Mouse (Mus musculus): Measurements from ENCODE around the gene Plekhh1. TPM values are rescaled to one million over a fixed set of nuclear protein-coding genes. Genes with fewer than 3 reads are reported as not detected.

Gene Plekhh1
- polyA plus RNA-seq, 1 experiment from 2014 or later: 6.5 TPM

DNA sequence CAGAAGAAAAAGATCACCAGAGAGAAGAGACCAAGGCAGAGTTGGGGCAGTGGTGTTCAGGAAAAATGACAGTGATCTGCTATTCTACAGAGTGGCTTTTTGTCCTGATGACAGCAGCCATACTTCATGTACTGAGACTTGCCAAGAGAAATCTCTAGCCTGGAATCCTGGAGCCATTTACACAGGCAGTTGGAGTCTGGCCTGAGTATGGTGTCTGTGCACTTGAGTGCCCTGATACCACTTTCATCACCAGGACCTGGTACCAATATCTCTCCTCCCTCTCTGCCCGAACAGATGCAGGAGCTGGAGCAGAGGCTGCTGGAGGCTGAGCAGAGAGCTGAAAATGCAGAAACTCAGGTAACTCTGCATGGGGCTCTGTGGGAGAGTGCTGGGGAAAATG lies 19.9 kb downstream of the Plekhh1 start:
- no peaks in the 10 kb centered on the region for H3K4me1 ChIP-seq (ENCODE audit: insufficient read depth, low read length)
- peaks cover 19% of the 10 kb centered on the region for H3K36me3 ChIP-seq (ENCODE audit: insufficient read depth, low read length)
- H3K9me3 ChIP-seq (ENCODE audit: low read length): no peaks in the 10 kb centered on the region
- 93% methylated on average over 1 of the region's 1 CpGs for WGBS
- no peak for ATAC-seq (ENCODE audit: low FRiP score, low TSS enrichment)
- H3K27me3 ChIP-seq (ENCODE audit: insufficient read depth, low read length): no peaks in the 10 kb centered on the region
- no peak overlapping the region for H3K9ac ChIP-seq (replicated peaks; ENCODE audit: low read length)
- H3K27ac ChIP-seq (ENCODE audit: low read length): no peak overlapping the region
- H3K4me2 ChIP-seq (replicated peaks; ENCODE audit: low read depth, low read length): no peak overlapping the region
- H3K4me3 ChIP-seq (ENCODE audit: low read length): no peak overlapping the region

DNA sequence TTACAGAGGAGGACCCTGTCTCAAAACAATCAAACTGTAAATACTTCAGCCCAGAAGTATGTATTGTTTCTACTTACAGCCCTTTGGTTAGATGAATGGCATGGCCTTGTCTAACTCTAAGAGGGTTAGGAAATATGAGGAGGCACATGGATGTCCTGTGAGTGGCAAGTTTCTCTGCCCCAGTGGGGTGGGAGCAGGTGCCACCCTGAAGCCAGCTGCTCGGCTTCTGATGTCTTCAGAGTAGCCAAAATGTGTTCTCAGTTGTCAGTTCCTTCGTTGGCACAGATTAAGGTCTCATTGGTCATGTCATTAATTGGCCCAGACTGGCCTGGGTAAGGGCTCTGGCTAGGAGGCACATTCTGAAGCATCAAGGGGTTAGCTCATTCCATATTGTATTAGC lies 20.8 kb downstream of the Plekhh1 start:
- no peak overlapping the region for H3K9ac ChIP-seq (replicated peaks; ENCODE audit: low read length)
- H3K9me3 ChIP-seq (ENCODE audit: low read length): no peaks in the 10 kb centered on the region
- no peaks in the 10 kb centered on the region for H3K4me1 ChIP-seq (ENCODE audit: insufficient read depth, low read length)
- no peak overlapping the region for H3K4me3 ChIP-seq (ENCODE audit: low read length)
- no peak overlapping the region for H3K27ac ChIP-seq (ENCODE audit: low read length)
- WGBS: 71% methylated on average over 2 of the region's 2 CpGs
- no peak overlapping the region for H3K4me2 ChIP-seq (replicated peaks; ENCODE audit: low read depth, low read length)
- no peak for ATAC-seq (ENCODE audit: low FRiP score, low TSS enrichment)
- peaks cover 20% of the 10 kb centered on the region for H3K36me3 ChIP-seq (ENCODE audit: insufficient read depth, low read length)
- H3K27me3 ChIP-seq (ENCODE audit: insufficient read depth, low read length): no peaks in the 10 kb centered on the region

DNA sequence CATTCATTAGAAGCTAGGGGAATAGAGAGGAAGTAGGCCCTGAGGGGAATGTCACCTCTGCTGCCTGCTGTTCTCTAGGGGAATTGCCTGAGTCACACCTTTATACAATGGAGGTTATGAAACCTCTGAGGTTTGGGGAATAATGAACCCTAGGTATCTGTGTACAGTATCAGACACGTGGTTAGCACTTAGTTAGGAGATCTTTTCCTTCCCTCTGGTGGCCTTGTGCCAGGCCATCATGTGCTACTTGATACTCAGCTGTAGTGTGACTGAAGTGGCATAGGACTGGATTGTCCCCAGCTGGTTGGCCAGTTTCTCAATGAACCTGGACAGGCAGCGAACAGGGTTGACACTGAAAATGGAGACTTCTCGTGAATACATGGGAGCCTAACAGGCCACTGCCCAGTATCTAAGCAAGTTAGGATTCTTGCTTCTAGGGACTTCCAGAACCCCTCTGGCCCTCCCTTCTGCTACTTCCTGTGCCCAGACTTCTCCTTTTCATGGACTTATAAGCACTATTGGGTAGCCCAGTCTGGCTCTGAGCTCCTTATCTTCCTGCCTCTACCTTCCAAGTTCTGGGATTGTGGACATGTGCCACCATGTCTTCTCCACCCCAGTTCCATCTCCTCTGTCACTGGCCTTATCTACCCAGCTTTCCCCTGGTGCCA lies 21.7 kb downstream of the Plekhh1 start:
- Histone ChIP-seq H3K9me3 (ENCODE audit: low read length) (no peaks in the 10 kb centered on the region), H3K36me3 (ENCODE audit: insufficient read depth, low read length) (peaks cover 15% of the 10 kb centered on the region), H3K27me3 (ENCODE audit: insufficient read depth, low read length) (no peaks in the 10 kb centered on the region), H3K9ac (replicated peaks; ENCODE audit: low read length) (no peak overlapping the region), H3K4me3 (ENCODE audit: low read length) (no peak overlapping the region), H3K4me1 (ENCODE audit: insufficient read depth, low read length) (no peaks in the 10 kb centered on the region), H3K4me2 (replicated peaks; ENCODE audit: low read depth, low read length) (no peak overlapping the region), H3K27ac (ENCODE audit: low read length) (no peak overlapping the region)
- no peak for ATAC-seq (ENCODE audit: low FRiP score, low TSS enrichment)
- 77% methylated on average over 3 of the region's 3 CpGs for WGBS

DNA sequence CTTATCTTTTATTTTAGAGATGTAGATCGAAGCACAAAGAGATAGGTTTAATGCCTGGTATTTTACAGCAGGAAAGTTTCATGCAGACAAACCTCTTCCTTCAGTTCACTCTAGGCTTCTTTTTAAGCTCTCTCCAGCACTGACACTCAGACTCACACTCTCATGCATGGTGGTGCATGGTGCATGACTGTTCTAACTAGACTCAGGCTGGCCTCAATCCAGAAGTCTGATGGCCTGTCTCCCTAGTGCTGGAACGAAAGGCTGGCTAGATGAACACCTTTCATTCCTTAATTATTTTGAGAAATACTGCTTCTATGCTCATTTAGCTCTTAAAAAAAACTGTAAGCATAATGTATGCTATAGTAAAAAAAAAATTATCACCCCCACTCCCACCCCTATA lies 23.1 kb downstream of the Plekhh1 start:
- H3K4me2 ChIP-seq (replicated peaks; ENCODE audit: low read depth, low read length): no peak overlapping the region
- H3K27ac ChIP-seq (ENCODE audit: low read length): no peak overlapping the region
- no peaks in the 10 kb centered on the region for H3K27me3 ChIP-seq (ENCODE audit: insufficient read depth, low read length)
- H3K9me3 ChIP-seq (ENCODE audit: low read length): no peaks in the 10 kb centered on the region
- 81% methylated on average over 2 of the region's 2 CpGs for WGBS
- no peak for ATAC-seq (ENCODE audit: low FRiP score, low TSS enrichment)
- H3K4me3 ChIP-seq (ENCODE audit: low read length): no peak overlapping the region
- H3K36me3 ChIP-seq (ENCODE audit: insufficient read depth, low read length): peaks cover 13% of the 10 kb centered on the region
- no peak overlapping the region for H3K9ac ChIP-seq (replicated peaks; ENCODE audit: low read length)
- no peaks in the 10 kb centered on the region for H3K4me1 ChIP-seq (ENCODE audit: insufficient read depth, low read length)

DNA sequence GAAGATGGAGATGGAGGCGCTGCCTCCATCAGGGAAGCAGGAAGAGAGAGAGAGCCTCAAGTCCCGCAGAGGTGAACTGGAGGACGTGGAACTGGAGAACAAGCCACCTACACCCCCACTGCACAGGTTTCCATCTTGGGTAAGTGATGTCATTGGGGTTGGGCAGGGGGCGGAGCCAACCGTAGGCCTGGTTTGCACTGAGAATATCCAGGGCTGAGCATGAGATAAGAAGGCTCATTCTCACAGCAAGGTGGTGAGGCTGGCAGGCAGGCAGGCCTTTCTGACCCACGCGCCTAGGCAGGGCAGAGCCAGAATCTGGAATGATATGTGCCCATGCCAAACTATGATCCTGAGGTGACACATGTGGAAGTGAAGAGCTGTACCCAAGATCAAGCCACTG lies 26.3 kb downstream of the Plekhh1 start:
- Histone ChIP-seq H3K4me2 (replicated peaks; ENCODE audit: low read depth, low read length) (no peak overlapping the region), H3K27ac (ENCODE audit: low read length) (no peak overlapping the region), H3K4me3 (ENCODE audit: low read length) (no peak overlapping the region), H3K27me3 (ENCODE audit: insufficient read depth, low read length) (no peaks in the 10 kb centered on the region), H3K9me3 (ENCODE audit: low read length) (no peaks in the 10 kb centered on the region), H3K36me3 (ENCODE audit: insufficient read depth, low read length) (peaks cover 13% of the 10 kb centered on the region), H3K4me1 (ENCODE audit: insufficient read depth, low read length) (no peaks in the 10 kb centered on the region), H3K9ac (replicated peaks; ENCODE audit: low read length) (no peak overlapping the region)
- 88% methylated on average over 7 of the region's 7 CpGs for WGBS
- ATAC-seq (ENCODE audit: low FRiP score, low TSS enrichment): no peak

DNA sequence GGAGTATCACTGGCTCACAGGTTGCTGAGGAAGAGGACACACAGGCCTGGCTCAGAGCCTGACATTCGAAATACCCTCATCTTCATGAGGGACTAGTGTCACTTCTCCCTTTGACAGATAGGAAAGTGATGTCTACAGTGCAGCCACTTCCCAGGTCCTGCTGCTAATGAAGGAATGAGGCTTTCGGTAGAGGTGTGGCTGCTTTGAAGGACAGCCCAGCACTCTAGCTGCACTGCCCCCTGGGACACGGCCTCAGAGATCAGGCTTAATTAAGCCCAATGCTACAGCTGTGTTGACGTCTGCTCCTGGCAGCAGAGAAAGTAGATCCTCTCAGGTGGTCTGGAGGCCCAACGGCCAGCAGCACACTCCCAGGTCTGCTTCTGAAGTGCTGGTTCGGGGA lies 30.6 kb downstream of the Plekhh1 start:
- H3K9me3 ChIP-seq (ENCODE audit: low read length): no peaks in the 10 kb centered on the region
- H3K36me3 ChIP-seq (ENCODE audit: insufficient read depth, low read length): peaks cover 4% of the 10 kb centered on the region; the same call in 1 of the 2 replicates
- H3K4me1 ChIP-seq (ENCODE audit: insufficient read depth, low read length): no peaks in the 10 kb centered on the region
- H3K27ac ChIP-seq (ENCODE audit: low read length): no peak overlapping the region
- no peak overlapping the region for H3K9ac ChIP-seq (replicated peaks; ENCODE audit: low read length)
- WGBS: 86% methylated on average over 6 of the region's 6 CpGs
- ATAC-seq (ENCODE audit: low FRiP score, low TSS enrichment): no peak
- H3K4me3 ChIP-seq (ENCODE audit: low read length): no peak overlapping the region
- no peaks in the 10 kb centered on the region for H3K27me3 ChIP-seq (ENCODE audit: insufficient read depth, low read length)
- H3K4me2 ChIP-seq (replicated peaks; ENCODE audit: low read depth, low read length): no peak overlapping the region

DNA sequence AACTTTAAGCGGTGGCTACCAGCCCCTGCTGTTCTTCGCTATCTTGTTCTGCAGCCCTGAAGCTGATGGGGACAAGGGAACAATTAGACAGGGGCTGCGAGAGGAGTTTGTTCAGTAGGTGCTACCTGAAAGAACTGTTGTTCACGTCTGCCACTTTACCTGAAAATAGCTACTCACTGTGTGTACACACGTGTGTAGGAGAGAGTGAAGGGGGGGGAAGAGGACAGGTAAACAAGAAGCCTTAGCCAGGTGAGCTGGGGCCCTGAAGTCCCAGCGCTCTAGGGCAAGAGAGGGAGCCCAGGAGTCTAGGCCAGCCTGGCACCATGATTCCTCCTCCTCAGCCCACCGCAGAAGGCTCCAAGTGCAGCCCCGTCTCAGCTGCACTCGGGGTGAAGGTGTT lies 31.2 kb downstream of the Plekhh1 start:
- 94% methylated on average over 9 of the region's 9 CpGs for WGBS
- Histone ChIP-seq H3K27ac (ENCODE audit: low read length) (no peak overlapping the region), H3K9ac (replicated peaks; ENCODE audit: low read length) (no peak overlapping the region), H3K4me1 (ENCODE audit: insufficient read depth, low read length) (no peaks in the 10 kb centered on the region), H3K27me3 (ENCODE audit: insufficient read depth, low read length) (no peaks in the 10 kb centered on the region), H3K36me3 (ENCODE audit: insufficient read depth, low read length) (no peaks in the 10 kb centered on the region), H3K9me3 (ENCODE audit: low read length) (no peaks in the 10 kb centered on the region), H3K4me2 (replicated peaks; ENCODE audit: low read depth, low read length) (no peak overlapping the region), H3K4me3 (ENCODE audit: low read length) (no peak overlapping the region)
- ATAC-seq (ENCODE audit: low FRiP score, low TSS enrichment): no peak

DNA sequence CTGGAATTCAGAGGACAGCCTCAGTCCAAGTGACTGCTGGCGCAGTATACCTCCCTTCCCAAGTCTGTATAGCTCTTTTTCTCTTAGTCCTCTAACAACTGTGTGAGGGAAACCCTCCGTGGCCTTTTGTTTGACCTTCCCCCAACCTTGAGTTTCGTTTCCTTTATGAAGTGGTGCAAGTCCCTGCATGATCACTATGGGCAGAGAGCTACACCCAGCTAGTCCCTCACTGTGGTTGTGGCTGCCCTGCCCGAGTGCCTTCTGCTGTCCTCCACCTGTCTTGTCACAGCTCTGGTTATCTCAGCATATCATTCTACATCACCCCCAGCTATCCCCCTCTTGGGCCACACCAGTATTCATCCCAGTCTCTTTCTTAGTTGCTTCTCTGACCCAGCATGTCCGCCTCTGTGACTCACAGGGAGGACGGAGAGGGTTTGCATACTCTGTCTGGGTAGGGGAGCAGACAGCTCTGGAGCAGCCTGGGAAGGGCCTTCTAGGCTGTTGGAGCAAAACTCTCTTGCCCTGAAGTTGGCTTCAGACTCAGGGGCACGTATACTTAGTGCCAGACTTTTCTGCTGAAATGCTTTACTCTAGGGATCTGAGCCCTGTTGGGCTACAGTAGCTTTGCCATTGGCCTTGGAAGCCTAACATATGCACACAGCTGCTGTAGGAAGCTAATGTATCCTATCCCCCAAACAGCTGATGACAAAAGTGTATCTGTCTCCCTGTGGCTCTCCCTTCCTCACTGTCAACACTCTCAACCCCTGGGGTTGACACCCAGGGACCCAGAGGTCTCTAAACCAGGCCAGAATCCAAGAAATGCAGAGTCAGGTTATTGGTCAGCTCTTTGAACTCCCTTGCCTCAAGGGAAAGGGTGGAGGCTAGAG lies 32.0 kb downstream of the Plekhh1 start:
- H3K4me1 ChIP-seq (ENCODE audit: insufficient read depth, low read length): no peaks in the 10 kb centered on the region
- no peaks in the 10 kb centered on the region for H3K27me3 ChIP-seq (ENCODE audit: insufficient read depth, low read length)
- no peak overlapping the region for H3K27ac ChIP-seq (ENCODE audit: low read length)
- no peak for ATAC-seq (ENCODE audit: low FRiP score, low TSS enrichment)
- no peaks in the 10 kb centered on the region for H3K36me3 ChIP-seq (ENCODE audit: insufficient read depth, low read length)
- H3K4me3 ChIP-seq (ENCODE audit: low read length): no peak overlapping the region
- no peak overlapping the region; the same call in 1 of the 2 replicates for H3K9ac ChIP-seq (replicated peaks; ENCODE audit: low read length)
- no peaks in the 10 kb centered on the region for H3K9me3 ChIP-seq (ENCODE audit: low read length)
- no peak overlapping the region for H3K4me2 ChIP-seq (replicated peaks; ENCODE audit: low read depth, low read length)
- WGBS: 78% methylated on average over 7 of the region's 7 CpGs

DNA sequence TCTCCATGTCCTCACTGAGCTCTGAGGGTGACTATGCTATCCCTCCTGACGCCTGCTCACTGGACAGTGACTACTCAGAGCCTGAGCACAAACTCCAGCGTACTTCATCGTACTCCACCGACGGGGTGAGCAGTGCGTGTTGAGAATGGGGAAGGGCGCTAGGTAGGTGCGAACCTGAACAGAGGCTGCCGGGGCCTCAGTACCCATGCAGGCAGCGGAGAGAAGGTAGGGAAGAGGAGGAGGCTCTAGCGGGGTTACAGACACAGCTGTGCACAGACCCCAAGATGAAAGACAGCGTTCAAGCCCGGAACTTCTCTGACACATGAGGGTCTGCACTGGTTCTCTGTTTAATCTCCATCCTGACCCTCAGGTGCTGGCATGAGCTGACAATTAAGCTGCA lies 35.5 kb downstream of the Plekhh1 start:
- no peak overlapping the region for H3K4me3 ChIP-seq (ENCODE audit: low read length)
- H3K4me2 ChIP-seq (replicated peaks; ENCODE audit: low read depth, low read length): no peak overlapping the region
- H3K27ac ChIP-seq (ENCODE audit: low read length): no peak overlapping the region
- WGBS: 89% methylated on average over 13 of the region's 13 CpGs
- no peaks in the 10 kb centered on the region for H3K36me3 ChIP-seq (ENCODE audit: insufficient read depth, low read length)
- no peaks in the 10 kb centered on the region for H3K9me3 ChIP-seq (ENCODE audit: low read length)
- H3K9ac ChIP-seq (replicated peaks; ENCODE audit: low read length): no peak overlapping the region
- H3K27me3 ChIP-seq (ENCODE audit: insufficient read depth, low read length): no peaks in the 10 kb centered on the region
- no peaks in the 10 kb centered on the region for H3K4me1 ChIP-seq (ENCODE audit: insufficient read depth, low read length)
- no peak for ATAC-seq (ENCODE audit: low FRiP score, low TSS enrichment)

DNA sequence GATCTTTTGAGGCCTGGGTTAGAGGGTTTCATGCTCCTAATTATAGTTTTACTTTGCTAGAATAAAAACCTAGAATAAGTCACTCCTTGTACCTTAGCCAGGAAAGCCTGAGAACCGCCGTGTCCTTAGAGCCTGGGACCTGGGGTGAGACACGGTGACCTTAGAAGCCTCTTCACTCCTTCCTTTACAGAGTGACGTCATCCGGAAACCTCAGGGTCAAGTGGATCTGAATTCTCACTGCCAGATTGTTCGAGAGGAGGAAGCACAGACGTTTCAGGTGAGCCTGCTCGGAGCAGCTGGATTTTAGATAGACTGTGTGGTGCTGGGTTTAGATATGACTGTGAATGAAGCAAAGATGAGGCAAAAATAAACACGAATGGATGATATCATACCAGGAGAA lies 37.5 kb downstream of the Plekhh1 start:
- Histone ChIP-seq H3K4me2 (replicated peaks; ENCODE audit: low read depth, low read length) (no peak overlapping the region), H3K4me1 (ENCODE audit: insufficient read depth, low read length) (0 out of 2 replicates have a peak, but pooled peaks cover 3% of the 10 kb centered on the region), H3K27me3 (ENCODE audit: insufficient read depth, low read length) (no peaks in the 10 kb centered on the region), H3K27ac (ENCODE audit: low read length) (no peak overlapping the region), H3K9ac (replicated peaks; ENCODE audit: low read length) (no peak overlapping the region), H3K36me3 (ENCODE audit: insufficient read depth, low read length) (peaks cover 8% of the 10 kb centered on the region), H3K9me3 (ENCODE audit: low read length) (no peaks in the 10 kb centered on the region), H3K4me3 (ENCODE audit: low read length) (no peak overlapping the region)
- WGBS: 72% methylated on average over 9 of the region's 9 CpGs
- no peak for ATAC-seq (ENCODE audit: low FRiP score, low TSS enrichment)
